Mouse (Mus musculus): ENCODE data around the gene Ankrd28. TPM values are rescaled to one million over a fixed set of nuclear protein-coding genes. Genes with fewer than 3 reads are reported as not detected.

The Ankrd28 gene
- total RNA-seq, 1 experiment from 2014 or later, result 9.9 TPM

DNA sequence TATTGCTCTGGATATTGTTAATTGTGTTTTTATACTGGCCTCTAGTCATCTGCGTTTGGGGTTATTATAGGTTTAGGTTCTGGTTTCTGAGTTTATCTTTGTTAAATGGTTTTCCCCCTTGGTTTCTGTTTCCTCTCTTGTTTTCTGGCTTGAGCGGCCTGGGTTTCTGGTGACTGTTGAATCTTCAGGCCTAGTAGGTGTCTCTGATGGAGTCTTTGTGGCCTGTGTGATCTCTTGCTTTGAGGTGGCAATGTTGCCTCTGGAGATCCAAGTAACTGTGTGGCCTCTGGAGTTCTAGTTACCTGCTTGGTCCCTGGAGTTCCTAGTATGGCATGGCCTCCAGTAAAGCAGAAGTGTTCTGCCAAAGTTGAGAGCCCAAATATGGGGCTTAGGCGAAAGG lies 149.8 kb downstream of the Ankrd28 start:
- no peak for ATAC-seq (replicated peaks; ENCODE audit: insufficient number of reproducible peaks, low FRiP score, low TSS enrichment, poor library complexity, severe bottlenecking)

DNA sequence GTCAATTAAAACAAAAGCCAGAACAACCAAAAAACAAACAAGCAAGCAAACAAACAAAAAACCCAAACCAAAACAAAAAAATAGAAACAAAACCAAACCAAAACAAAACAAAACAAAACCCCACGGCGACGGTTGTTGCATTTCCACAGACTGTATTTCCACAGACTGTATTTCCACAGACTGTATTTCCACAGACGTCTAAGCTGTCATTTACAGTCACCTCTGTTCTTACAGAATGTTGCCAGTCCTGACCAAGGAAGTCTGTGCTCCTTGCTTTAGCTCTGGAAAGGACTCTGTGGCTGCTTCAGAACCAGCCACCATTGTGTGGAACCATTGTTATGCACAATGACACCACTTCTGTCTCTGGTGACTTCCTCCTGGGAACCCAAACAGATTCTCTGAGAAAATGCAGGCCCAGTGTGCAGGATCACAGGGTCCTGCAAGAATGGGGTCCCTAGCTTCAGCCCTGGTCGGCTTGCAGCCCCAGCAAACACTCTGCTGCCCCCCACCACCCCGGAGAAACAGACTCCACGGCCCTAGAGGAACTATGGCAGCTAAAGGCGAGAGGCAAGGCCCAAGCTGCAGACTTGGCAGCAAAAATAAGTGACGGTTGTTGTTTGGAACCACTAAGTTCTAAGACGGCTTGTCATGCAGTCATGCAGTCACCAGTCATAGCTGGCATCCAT lies 158.7 kb downstream of the Ankrd28 start:
- ATAC-seq (replicated peaks; ENCODE audit: insufficient number of reproducible peaks, low FRiP score, low TSS enrichment, poor library complexity, severe bottlenecking), result no peak

DNA sequence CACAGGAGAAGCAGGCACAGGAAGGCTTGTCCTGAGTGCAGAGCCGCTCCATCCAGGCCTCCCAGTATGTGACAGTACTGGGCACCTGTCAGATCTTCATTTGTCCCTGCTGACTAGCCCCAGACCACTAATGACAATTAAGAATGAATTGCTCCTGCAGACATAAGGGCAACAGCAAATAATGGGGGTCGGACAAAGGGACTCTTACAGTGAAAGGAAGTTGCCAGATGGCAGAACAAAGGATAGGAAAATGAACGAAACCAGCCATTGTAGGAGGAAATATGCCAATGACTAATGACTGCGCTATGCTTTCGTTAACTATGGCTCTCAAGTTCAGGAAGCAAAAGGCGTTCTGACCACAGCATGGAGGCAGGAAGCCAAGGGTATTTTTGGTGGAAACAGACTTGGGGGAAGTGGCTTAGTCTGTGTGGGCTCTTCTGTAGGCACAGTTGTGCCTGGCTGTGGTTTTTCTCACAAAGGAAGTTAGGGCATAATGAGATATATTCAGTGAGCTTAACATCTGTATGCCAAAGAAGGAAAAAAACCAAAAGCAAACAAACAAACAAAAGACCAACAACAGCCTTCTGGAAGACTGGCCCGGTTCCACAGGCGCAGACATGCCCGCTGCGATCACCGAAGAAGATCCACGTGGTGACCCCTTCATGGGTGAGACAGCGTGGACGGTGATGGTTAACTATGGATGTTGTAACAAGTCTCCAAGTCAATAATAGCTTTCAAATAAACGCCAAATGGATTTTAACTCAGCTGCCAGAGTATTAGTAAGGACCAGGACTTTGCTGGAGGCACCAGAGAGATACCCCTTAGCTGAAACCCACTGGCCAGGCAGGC lies 160.6 kb downstream of the Ankrd28 start:
- ATAC-seq (replicated peaks; ENCODE audit: insufficient number of reproducible peaks, low FRiP score, low TSS enrichment, poor library complexity, severe bottlenecking), result peak; percentile 82

DNA sequence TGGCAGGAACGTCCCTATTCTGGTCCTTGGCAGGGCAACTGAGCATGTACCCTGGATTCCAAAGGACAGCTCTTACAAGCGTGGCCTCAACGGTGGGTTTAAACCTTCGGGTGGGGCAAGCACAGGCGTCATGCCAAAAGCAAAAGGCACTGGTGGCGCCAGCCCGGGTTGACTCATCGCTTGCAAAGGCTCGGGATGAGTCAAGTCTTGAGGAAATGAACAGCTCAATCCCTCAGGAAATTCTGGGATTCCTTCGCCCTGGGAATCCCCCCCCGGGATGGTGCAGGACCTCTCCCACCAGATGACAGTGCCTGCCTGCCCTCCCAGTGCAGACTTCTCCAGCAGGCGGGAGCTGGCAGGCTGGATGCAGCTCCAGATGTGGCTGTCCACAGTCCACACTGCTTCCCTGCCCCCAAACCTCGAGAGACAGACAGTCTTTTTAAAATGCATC lies 161.3 kb downstream of the Ankrd28 start:
- no peak for ATAC-seq (replicated peaks; ENCODE audit: insufficient number of reproducible peaks, low FRiP score, low TSS enrichment, poor library complexity, severe bottlenecking)

DNA sequence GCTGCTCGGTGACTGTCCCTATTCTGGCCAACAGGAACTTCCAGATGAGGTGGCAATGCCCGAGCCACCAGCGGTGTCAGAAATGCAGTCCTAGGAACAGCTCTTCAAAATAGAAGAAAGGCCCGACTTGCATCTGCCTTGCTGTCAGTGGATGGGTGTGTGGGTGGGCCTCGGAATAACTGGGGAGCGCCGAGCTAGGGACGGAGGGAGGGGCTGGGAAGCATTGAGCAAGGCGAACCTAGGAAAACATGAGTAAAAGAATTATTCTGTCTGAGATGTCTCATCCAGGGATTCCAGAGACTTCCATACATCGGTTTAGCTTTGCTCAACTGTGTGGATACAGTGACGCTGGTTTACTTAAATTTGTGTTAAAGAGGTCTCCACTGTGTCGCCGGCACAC lies 162.1 kb downstream of the Ankrd28 start:
- no peak for ATAC-seq (replicated peaks; ENCODE audit: insufficient number of reproducible peaks, low FRiP score, low TSS enrichment, poor library complexity, severe bottlenecking)

DNA sequence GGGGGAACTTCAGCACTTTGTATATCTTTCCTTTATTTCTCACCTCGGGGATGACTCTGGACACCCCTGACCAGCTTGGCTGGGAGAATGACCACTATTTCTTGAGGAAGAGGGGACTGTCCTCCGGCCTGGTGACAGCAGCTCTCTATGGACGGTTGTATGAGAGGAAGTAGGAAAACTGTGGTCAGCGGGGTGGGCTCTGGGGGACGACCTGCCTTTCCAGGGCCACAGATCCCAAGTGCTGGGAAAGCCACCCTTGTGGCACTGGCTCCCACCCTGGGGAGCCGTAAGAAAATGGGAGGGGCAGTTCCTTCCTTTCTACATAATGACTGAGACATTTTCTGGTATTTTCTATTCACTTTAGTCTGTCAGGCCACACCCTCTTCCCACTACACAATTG lies 162.7 kb downstream of the Ankrd28 start:
- no peak for ATAC-seq (replicated peaks; ENCODE audit: insufficient number of reproducible peaks, low FRiP score, low TSS enrichment, poor library complexity, severe bottlenecking)

DNA sequence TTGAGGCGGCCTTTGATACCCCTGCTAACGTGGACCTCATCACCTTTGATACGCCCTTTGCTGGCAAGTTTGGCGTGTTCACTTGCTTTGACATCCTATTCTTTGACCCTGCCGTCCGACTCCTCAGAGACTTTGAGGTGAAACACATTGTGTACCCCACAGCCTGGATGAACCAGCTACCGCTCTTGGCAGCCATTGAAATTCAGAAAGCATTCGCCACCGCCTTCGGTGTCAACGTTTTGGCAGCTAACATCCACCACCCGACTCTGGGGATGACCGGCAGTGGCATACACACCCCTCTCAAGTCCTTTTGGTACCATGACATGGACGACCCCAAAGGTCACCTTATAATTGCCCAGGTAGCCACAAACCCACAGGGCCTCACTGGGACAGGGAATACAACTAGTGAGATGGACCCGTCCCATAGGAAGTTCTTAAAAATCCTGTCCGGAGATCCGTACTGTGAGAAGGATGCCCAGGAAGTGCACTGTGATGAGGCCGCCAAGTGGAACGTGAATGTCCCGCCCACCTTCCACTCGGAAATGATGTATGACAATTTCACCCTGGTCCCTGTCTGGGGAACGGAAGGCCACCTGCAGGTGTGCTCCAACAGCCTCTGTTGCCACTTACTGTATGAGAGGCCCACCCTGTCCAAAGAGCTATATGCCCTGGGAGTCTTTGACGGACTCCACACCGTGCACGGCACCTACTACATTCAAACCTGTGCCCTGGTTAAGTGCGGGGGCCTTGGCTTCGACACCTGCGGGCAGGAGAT lies 163.3 kb downstream of the Ankrd28 start:
- no peak for ATAC-seq (replicated peaks; ENCODE audit: insufficient number of reproducible peaks, low FRiP score, low TSS enrichment, poor library complexity, severe bottlenecking)

DNA sequence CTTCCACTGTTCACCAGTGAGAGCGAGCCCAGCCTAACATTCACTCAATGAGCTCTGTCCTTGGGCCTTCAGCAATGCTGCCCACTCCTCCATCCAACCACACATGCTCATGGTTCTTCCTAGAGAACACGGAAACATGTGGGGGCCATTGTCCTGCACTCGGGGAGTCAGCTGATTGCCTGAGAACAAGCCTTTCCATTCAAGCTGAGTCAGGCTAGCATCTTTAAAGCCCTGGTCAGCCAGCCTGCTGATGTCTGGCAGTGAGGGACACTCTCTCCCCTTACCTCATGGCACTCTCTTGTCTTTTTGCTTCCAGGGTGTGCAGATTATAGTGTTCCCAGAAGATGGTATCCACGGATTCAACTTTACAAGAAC lies 164.9 kb downstream of the Ankrd28 start:
- ATAC-seq (replicated peaks; ENCODE audit: insufficient number of reproducible peaks, low FRiP score, low TSS enrichment, poor library complexity, severe bottlenecking), result no peak

DNA sequence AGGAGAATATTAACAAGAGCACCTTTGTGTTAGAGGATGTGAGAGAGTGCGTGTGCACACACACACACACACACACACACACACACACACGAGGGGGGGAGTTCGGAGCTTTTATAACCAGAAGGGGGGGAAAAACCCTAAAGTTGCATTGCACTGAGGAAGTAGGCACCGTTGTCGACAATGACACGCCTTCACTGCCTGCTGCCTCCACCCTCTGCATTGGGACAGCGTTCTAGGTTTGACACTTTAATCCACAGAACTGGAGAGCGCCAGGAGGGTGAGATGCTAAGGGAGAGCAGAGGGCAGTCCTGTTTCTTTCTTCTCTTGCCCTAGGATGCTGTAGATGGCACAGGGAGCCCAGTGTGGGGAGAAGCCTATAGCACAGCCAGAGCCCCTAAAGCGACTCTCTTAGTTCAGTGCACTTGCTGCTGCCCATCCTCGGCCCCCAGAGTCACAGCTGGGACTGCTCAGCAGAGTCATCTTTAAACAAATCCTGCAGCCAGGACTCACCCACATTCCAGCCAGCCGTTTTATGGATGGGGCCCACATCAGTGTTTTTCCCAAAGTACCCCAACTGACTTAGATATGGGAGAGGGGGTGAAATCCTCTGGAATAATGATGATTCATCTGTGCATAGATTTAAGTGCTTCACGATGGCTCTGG lies 165.4 kb downstream of the Ankrd28 start:
- ATAC-seq (replicated peaks; ENCODE audit: insufficient number of reproducible peaks, low FRiP score, low TSS enrichment, poor library complexity, severe bottlenecking), result peak; percentile 54

DNA sequence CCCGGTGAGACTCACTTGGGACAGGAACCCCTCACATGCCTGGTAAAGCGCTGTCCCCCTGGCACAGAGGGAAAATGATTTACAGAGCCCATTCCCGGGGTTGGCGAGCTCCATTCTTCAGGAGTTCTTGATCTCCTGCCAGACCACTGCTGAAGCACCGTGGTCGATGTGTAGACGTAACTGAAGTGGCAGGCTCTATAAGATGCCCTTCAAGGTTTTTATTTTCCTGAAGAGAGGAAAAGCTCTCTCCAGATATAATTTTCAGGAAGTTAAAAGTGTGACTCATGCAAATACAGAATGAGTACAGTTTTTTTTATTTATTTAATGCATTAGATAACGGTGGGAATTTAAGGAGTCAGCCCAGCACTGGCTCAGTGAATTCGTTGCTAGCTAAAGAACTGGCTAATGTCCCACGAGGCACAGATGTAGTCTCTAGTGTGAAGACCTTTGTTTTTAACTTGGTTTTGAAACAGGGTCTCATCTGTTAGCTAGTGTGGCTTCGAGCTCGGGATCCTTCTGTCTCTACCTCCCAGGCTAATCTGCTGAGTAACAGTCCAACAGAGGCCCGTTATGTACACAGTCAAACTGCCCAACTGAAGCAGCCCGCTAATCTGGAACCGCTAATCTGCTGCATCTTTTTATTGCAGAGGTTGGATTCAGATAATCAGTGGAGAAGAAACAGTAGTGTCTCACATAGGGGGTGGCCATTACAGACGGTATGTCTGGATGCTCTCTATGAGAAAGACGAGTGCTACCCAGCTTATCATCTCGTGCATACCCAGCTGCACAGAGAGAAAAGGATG lies 166.2 kb downstream of the Ankrd28 start:
- no peak for ATAC-seq (replicated peaks; ENCODE audit: insufficient number of reproducible peaks, low FRiP score, low TSS enrichment, poor library complexity, severe bottlenecking)

DNA sequence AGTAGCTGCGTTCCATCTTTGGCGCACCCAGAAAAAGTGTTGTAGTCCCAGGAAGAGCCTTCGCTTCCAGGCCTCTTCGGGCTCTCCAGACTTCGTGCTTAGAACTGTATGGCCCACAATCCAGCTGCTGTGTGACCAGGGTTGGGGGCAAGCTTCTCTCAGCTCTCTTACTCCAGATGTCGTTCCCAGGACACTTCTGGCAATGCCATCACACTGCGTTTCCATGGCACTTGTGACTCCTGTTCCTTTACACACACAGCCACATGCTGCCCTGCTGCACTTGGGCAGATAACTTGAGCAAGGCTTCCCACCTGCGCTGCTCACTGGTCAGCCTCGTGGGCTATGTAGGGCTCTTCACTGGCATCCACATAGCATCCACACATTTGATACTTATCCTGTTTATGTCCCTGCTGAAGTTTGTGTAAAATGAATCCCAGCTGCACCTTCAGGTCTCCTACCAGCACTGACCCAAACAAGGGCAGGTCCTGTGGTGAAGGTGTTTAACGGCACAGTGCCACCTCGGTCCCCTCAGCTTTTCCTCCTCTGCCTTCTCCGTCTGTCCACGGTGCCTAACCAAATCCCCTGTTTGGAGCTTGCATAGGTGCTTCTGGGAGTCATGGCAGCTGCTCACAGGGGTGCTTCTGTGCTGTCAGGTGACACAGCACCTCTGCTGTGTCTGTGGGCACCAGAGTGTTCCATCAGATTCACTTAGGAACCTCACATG lies 166.9 kb downstream of the Ankrd28 start:
- ATAC-seq (replicated peaks; ENCODE audit: insufficient number of reproducible peaks, low FRiP score, low TSS enrichment, poor library complexity, severe bottlenecking), result no peak

DNA sequence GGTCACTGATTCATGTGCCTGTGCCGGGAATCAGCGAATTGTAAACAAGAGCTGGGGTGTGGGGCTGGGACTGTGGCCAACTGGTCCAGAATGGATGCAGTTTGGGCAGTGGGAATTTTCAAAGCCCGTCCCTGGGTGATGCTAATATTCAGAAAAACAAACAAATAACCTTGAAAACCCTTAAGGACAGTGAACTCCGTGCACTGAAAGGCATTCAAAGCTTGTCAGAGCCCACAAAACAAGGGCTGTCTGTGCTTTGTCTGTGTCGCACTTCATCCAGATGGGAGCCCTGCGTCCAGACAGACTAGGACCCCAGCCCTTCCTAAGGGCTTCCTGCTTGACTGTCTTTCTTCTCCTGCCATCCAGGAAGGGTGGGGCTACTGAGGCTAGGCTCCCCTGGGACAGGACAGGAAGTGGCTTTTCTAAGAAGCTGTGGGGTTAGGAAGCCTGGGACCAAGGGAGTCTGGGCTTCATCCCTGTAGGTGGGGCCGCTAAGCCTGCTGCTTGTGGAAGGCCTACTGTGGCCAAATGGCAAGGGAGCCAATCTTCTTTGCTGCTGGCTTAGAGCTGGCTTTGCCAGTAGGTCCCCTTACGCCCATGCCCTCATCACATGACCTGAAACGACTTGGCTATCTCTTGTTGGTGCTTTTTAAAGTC lies 167.8 kb downstream of the Ankrd28 start:
- no peak for ATAC-seq (replicated peaks; ENCODE audit: insufficient number of reproducible peaks, low FRiP score, low TSS enrichment, poor library complexity, severe bottlenecking)

DNA sequence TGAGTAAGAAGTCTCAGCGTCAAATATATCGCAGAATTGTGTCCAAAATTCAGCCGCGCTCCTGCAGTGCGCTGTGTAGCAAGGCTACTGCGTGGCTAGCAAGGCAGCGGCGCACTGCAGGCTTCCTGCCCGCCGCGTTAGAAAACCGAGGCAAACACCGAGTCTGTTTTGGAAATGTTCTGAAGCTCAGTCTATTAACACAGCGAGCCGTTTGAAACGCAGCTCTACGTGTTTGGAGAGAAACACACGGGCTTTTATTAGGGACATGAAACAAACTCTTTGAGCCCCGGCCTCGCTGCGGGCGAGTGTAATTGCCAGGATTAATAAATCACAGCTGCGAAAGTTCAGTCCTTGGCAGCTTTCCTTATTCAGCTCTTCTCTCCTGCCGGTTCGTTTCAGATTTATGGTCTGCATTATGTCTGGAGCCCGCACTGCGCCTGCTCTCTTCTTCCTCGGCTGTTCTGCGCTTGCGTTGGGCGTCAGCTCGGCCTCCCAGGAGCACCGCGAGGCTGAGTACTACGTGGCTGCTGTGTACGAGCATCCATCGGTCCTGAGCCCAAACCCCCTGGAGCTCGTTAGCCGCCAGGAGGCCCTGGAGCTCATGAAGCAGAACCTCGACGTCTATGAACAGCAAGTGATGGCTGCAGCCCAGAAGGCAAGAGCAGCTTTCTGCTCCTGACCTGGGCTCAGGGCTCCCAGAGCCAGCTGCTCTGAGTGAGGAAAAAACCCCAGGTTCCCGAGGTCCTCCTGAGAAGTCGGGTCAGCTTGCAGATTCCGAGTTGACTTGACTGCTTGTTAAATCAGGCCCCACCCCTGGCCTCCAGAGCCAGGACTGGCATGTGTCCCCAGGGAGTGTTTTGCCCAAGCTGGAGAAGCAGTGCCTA lies 168.5 kb downstream of the Ankrd28 start:
- peak; percentile 60 for ATAC-seq (replicated peaks; ENCODE audit: insufficient number of reproducible peaks, low FRiP score, low TSS enrichment, poor library complexity, severe bottlenecking)

DNA sequence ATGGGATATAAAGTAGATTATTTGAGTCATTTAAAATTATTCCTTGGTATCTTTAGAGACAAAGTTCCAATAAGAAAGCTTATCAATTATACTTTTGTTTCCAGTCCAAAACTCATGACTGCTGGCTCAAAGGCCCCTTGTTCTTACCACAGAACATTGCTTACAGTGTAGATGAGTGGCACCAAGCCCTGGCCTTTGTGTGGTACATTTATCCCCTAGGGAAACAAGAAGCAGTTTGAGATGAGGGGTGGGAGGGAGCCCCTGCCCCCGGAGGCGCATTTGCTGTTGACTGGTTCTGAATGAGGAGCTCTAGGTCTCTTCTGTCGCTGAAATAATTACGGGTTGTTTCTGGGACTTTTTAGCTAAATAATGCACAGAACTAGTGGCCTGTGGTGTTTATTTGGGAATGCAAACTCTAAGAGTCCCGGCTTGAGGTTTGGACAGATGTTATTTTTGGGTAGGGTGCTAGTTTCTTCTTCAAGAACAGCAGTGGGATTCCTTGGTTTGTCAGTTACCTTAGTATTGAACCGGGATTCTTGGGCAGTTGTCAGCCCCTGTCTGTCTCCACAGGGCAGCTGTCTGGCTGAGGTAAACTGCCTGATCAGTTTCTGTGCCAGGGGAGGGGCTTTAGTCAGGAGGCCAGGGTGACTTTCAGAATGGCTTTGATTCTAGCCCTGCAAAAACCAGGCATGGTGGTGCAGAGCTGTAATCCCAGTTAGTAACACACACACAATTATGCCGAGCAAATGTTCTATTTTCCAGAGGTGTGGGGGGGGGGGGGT lies 169.9 kb downstream of the Ankrd28 start:
- ATAC-seq (replicated peaks; ENCODE audit: insufficient number of reproducible peaks, low FRiP score, low TSS enrichment, poor library complexity, severe bottlenecking), result no peak

DNA sequence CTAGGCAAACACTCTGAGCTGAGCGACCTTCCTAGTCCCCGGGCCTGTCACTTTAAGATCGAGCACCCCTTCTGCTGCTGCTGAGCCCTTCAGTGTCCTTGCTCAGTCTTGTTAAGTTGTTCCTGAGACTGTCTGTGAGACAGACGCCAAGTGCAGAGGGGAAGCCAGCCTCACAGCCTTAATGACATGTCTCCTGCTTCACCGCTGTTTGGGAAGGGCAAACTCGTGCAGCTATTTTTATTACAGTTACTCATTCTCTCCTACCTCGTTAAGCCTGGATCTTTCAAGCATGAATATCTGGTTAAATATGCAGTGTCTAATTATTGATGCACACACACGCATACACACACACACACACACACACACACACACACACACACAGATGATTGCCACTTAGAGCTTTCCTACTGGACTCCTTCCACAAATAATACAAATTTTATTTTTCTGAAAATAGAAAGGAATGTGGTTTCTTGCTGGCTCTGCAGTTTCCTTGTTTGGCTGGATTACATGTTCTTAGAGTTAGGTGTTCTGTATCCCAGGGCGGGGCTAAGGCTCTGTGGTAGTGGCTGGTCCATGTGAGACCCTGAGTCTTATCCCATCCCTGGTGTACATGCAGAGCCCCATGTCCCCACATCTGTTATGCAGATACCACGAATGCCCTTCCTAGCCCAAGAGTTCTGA lies 170.8 kb downstream of the Ankrd28 start:
- ATAC-seq (replicated peaks; ENCODE audit: insufficient number of reproducible peaks, low FRiP score, low TSS enrichment, poor library complexity, severe bottlenecking), result no peak

Data from monocyte, adult 5-6 weeks (primary cell).